Mouse (Mus musculus) adrenal gland, adult 8-10 months (tissue): Measurements from ENCODE around the gene Nacc1. TPM values are rescaled to one million over a fixed set of nuclear protein-coding genes. Genes with fewer than 3 reads are reported as not detected.

Experiments used
- DNase-seq: peaks from one replicate; pipeline ENCODE4 v3.0.0; 2022
- total RNA-seq, 4 experiments: library from RNA; stranded (reverse); gene quantifications; 2 replicates each; pipeline ENCODE4 v1.2.4; 2022

Nacc1 gene
- total RNA-seq = 10 to 100 TPM; 81.0 to 86.9 (median 83.7) TPM

DNA sequence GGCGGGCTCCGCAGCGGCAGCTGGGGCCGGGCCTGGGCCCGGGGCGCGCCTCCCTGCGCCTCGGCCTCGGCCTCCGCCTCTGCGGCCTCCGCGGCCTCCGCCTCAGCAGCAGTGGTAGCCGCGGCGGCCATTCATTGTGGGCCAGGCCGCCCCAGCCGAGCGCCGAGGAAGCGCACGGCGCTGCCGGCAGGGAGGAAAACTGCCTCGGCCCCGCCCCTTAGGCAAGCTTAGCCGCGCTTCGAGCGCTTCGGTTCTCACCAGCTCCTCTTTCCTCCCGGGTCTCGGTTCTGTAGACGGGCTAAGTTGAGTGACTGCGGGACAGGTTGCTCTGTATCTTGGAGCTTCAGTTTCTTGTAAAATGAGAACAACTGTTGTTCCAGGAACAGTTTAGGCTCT lies at the start of gene Nacc1:
TSS of gene Nacc1 (minus strand) at position 158 of the 396 bp plus-strand sequence.
- DNase-seq = peak; percentile 84

DNA sequence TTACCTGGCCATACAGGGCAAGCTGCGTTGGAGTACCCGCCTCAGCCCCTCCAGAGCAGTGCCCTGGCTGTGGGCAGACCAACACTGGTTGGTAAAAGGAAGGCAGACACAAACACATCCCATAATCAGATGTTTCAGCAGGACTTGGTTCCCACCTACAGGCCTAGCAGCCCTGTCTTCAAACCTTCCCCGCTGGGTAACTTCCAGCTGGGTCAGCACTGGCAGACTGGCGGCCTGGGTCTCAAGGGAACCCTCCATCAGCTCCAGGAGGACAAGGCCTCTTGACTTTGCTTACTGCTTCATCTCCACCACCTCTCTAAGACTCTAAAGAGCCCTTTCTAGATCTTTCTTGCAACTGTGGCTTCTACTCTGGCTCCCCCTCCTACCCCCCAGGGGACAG lies 48.9 kb upstream of the Nacc1 start:
- no peak for DNase-seq

DNA sequence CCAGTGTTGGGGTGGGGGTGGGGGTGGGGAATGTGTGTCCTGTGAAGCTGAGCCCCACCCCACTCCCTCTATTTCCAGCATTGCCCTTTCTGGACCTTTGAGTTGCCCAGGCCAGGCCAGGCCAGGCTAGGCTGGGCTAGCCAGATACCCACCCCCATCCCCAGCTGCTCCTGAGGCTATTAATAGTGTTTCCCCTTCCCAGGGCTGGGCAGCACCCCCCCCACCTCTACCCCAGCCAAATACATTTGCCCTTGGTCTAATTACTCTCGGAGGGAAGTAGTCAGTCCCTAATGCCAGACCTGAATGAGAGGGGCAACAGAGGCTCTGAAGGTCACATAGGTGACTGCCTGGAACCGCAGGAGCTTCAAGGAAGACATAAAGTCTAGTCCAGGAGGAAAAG lies 47.9 kb upstream of the Nacc1 start:
- DNase-seq = no peak

DNA sequence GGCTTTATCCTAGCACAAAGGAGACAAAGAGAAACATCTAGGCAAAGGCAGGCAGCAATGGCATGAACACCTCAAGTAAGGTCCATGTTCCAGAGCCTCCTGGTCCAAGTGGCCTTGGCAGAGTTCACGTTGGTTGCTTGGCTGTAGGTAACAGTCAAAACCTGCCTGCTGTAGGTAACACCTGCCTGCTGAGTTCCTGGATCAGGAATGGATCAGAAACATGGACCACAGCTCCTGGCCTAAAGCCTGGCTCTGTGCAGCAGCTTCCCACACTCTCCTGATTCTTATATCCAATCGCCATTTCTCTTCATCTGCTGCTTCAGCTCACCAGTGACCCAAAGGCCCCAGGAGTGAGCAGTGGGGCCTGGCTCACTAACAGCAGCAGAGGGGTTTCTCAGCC lies 47.0 kb upstream of the Nacc1 start:
- DNase-seq = no peak

DNA sequence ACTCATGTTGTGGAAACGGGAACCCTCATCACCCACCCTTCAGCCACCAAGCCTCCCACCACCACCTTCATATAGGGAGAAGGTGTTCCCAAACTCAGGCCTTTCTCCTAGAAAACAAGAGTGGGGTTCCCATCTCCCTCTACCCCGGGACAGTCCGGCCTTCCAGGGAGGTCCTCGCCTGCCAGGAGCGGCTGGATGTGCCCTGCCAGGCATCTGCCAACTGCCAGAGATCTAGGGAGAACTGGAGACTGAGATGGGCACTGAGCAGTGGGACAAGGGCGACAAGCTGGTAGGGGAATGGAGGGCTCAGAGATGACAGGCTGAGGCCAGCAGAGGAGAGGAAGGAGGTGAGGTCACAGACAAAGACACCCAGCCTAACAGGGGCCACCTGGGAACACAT lies 46.3 kb upstream of the Nacc1 start:
- no peak for DNase-seq

DNA sequence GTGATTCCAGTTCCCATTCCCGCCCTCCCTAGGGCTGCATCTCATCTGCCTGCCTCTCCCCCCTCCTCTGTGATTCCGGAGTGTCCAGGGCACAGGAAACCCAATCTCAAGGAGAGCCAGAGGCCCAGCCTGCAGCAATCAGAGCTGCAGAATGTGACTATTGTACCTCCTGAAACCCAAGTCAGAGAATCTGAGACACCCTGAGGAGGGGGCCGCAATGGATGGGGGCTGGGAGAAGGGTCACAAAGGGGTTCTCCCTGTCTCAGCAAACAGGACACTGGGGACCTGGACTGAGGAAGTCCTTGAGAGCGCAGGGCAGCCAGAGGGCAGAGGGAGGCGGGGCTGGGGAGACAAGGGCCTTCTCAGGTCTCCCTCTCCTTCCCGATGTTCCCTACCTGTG lies 45.3 kb upstream of the Nacc1 start:
- no peak for DNase-seq

DNA sequence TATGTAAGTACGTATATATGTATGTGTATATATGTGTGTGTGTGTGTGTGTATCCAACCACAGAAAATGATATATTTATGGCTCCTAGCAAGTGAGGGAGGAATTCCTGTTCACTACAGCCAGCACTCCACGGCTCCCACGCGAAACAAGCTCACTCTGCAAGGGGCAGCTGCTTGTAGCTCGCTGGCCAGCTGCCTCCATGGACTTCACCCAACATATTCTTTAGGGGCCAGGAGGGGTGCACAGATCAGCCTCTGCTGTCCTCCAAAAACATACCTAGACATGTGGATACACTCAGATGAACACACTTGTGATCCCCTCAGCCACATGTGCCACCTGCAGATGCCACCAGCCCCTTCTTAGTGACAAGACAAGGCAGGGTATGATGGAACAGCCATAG lies 44.9 kb upstream of the Nacc1 start:
- no peak for DNase-seq

DNA sequence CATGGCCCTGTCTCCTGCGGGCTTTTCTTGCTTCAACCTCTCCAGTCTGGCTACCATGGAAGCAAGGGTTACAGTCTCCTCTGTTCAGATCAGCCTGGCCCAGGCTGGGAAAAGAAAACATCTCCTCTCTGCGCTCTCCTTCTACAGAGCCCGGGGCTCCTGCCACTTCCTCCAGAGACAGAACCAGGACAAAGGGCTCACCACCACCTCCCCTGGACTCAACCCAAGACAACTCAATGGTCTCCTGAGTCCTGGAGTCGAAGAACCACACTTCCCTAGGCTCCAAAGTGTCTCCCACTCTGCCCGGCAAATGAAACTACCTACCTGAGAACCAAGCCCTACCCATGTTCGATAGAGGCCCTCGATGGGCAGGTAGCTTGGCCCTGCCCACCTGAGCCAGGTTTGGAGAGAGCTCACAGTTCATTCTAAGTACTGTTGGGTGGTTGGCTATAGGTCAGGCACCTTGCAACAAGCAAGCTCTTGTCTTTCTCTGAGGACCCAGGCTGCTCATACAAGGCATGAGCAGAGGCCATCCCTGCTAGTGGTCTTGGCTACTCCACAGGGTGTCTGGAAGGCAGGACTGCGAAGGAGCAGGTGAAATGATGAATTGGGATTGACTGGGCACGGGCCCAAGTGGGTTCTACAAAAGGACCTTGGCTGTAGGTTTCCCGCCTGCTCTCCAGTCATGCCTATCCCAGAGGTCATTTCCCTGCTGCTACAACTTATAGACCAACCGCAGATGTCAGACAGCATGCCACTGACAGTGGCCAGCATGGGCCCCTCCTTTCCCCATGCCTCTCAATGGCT lies 43.9 kb upstream of the Nacc1 start:
- no peak for DNase-seq

DNA sequence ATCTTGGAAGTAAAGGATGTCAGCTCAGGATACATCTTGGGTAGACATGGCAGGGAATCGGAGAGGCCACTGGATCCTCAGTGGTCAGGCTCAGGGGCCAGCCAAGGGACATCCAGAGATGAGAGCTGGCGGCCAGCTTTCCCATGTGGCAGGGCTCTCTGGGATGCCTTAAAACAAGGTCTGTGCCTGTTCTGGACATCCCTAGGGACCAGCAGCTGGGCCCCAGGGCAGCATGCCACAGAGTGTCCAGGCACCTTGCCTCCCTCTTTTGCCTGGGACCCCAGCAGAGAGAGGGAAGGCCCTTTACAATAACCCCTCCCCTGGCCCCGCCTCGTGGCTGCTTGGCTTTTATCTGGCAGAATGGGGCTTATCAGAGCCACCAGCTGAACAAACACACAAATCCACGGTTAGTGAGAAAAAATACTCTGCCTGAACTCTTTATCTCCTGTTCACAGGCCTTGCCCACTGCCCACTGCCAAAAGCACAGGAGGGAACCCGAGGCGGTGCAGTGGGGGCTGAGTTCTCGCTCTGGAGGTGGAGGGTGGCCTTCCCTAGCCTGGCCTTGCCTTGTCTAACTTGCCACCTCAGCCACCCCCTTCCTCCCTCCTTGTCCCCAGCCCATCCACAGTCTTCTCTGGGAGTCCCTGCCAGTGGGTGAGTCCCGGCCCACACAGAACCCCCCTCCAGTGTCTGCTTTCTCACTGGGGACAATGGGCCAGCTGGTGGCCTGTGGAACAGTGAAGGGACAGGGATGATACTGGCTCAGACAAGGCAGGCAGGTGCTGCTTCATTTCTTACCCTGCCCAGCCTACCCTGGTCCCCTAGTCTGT lies 43.1 kb upstream of the Nacc1 start:
- DNase-seq = no peak

DNA sequence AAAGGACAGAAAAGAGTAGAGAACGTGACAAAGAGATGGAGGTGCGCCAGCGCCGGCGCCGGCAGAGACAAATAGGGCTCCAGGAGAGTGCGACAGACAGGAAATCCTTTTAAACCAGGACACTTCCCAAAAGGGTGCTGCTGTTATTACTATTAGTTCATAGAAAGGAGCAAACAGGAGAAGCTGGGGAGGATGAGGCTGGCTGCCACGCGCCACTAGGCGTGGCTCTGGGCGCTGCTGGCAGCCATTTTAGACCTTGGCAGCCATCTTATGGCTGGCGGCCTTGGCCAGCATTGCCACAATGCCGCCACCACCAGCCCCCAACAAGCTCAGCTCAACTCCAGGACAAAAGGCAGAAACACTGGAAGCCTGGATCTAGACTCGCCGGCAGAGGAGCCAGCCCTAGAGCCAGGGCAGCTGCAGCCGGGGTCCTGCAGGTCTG lies 42.3 kb upstream of the Nacc1 start:
- DNase-seq = no peak

DNA sequence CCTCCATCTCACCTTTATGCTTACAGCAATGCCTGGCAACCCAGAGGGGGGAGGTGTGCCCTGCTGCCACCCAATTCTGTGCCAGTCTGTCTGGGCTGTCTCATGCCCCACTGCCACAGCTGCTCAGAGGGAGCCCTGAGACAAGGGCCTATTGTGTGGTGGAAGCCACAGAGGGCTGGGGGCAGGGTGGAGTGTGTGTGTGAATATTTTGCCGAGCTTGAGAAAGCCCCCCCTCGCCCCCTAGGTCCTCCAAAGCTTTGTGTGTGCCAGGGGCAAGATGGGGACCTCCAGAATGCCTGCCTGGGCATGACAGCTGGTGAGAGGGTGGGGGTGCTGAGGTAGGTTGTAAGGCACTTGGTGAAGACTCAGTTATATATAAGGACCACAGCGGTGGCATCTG lies 40.8 kb upstream of the Nacc1 start:
- no peak for DNase-seq

DNA sequence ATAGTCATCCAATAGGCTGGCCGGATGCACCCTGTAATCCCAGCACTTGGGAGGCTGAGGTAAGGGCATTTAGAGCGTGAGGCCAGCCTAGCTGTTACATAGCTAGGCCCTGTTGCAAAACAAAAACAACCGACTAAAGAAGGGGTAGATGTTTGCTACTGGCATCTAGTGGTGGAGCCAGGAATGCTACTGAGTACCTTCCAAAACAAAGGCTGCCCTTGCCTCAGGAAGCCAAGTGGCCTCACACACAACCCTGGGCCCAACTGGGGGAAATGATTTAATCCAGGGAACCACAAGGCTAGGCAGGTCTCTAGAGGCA lies 38.2 kb upstream of the Nacc1 start:
- no peak for DNase-seq

DNA sequence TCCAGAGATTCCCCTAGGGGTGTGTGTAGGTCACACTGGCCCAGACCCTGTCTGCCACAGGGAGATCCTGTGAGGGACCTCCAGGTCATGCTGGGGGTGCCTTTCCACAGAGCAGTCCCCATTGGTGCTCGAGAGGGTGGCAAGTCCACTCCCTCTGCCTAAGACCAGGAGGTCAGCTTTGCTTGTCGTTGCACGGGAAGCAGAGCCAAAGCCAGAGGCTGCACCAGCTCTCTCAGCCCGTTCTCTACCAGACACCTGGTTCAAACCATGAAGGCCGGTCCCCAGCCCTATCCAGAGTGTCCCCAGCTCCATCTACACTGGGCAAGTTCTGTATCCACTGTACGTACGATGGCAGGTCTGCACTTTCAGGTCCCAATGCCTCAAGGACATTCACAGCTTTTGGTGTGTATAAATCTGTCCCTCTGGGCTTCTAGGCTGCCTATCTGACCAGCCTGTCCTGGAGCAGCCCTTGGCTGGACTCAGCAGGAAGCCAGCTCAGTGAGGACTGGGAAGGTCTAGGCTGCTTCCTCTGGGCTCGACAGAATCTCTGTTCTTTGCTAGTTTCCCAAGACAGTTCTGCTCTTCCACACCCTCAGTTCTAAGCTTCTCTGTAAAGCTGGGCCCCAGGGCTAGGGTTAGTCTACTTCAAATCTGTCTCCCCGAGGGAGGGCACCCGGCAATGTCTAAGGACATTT lies 37.7 kb upstream of the Nacc1 start:
- no peak for DNase-seq

DNA sequence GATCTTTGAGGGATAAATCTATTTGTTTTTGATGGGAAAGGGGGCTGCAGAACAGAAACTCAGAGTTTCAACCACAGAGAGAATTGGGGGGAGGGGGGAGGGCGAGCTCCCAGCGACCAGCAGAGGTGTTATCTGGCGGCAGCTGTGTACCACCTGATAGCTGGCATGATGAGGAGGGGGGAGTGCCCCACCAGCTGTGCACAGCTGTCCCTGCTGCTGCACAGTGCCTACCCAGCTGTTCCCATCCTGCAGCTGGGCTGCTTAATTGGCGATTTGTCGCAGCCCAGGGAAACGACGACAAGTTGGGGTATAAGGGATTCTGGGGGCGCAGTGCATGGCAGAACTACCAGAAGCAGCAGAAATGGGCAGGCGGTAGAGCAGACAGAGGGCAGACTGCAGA lies 37.0 kb upstream of the Nacc1 start:
- DNase-seq = no peak

DNA sequence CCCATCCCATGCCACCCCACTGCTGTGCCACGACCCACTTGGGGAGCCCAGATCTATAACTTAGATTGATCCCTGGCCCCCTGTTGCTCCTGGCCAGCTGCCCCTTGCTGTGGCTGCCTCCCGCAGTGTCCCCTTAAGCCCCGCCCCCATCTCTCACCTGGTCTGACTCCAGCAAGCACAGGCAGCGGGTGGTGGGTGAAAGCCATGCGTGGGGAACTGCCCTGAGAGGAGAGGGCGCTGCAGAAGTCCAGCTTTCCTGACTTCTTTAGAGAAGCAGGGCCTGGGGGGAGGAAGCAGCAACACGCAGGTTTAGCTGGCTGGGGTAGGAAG lies 35.9 kb upstream of the Nacc1 start:
- no peak for DNase-seq

DNA sequence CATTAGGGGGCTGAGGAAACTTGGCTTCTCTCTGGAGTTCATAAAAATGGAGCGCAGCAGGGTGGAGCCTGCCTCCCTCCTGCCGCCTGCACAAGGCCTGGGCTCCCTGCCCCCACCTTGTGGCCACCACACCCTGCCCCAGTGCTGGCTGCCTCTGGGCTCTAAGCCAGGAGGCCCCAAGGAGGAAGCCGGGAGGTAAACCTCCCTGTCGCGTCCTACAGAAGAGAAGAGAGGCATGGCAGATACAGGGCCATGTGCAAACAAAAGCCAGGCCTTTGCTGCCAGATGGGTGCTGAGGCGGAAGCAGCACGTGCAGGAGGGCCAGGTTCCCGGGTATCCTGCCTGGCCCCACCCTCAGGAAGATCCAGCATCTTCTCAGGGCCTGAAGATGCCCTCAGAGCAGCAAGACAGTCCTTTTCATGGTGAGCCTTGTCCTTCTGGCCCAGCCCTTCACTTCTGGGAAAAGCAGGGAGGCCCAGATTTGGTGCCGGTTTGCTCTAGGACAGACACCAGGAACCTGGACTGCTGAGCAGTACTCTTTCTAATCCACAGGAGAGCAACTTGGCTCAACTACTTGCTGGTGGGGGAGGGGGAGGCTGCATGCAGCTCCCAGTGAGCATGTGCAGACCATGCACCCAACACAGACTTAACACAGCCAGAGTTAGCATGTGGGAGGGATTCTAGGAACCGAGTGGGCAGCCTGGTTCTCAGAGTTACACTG lies 35.3 kb upstream of the Nacc1 start, which contains the start of gene G430095P16Rik:
TSS of gene G430095P16Rik (plus strand) at position 158 of the 721 bp plus-strand sequence.
- DNase-seq = no peak

DNA sequence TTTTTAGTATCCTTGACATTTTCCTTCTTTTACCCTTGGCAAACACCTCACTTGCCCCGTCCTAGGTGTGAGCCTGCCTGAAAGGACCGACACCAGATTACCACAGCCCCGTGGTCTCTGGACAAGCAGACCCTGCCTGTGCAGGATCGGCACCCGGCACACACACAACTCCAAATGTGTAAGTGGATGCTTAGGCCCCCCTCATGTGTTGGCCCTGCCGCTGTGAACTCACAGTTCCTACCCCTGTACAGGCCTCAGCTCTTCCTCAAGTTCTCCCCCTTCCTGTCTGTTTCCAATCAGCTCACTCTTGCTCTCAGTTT lies 34.8 kb upstream of the Nacc1 start:
- DNase-seq = no peak

DNA sequence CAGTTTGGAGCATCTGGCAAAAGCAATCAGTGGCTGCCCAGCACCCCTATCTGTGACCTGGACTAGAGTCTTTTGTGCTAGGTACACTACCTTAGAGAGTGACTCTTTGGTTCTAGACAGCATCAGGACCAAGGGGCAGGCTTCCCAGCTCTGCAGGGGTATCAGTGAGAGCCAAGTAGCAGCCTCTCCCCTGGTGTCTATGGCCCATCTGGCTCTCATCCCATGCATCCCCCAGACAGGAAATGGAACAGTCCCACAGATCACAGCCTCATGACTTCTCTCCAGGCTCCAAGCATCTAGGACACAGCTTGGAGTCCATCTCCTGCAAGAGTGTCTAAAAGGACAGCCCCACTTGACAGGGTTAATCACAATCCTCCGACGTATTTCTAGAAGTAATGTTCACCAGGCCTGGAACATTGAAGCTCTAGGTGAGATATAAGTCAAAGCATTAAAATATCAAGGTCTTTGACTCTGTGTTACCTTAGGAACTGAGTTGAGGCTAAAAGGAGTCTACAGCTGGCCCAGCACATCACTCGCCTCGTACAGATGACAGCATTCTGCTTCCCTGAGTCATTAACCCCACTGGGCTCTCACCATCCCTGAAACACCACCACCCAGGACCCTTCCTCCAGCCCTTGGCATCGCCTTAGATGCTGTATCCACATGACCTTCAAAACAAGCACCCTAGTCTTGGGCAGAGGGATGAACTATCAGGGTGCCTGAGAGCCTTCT lies 31.5 kb upstream of the Nacc1 start:
- DNase-seq = no peak

DNA sequence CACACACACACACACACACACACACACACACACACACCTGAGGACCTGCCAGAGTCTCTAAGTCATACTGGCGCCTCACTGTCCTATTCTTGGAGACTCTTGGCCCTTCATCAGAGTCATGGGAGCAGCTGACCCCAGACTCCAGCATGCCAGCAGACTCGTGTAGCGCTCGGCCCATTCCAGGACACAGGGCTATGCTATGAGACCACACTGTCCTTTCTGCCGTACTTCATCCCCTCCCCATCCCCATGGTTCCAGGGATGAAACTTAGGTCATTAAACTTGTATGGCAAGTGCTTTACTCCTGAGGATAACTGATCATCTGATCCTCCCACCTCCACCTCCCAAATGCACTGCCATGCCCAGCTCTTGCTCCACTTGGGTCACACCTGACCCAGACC lies 30.8 kb upstream of the Nacc1 start:
- no peak for DNase-seq

DNA sequence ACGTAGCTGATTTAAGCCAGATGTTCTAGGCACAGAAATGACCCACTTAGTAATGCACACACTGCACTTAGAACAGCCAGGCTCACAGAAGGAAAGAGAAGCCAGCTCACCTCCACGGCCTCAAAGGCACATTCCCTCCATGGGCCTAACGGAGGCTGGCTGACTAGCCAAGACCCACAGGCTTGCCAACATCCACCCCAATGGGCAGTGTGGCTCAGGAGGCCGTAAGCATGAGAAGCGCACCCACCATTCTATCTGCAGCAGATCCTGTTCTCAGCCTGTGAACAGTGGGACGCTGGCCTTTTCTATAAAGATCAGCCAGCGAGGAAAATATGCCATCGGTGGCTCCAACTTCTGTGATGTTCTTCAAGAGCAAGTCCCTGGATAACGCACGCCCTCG lies 29.1 kb upstream of the Nacc1 start:
- no peak for DNase-seq

DNA sequence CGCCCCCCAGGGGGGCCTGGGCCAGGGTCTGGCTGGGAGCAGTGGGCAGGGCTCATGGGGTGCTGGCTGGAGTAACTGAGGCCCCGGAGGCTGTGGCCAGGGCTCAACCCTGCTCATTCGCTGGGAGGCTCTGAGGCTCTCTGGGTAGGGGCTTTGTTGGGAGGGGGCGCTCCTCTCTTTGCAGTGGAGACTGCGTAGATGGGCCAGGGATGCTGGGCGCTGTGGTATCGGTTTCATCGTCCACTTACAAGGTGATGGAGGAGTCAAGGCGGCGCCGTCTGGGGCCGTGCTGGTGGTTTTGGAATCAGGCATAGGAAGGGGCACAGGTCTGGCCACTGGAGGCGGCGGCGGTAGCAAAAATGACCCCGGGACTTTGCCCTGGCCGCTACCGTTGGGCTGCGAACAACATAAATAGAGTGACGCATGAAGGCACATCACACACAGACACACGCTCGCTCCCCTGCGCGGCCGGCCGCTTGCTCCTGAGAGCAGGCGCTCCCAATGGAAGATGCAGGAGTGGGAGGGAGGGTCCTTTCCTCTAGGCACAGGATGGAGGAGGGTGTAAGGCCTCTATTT lies 28.3 kb upstream of the Nacc1 start:
- DNase-seq = no peak

DNA sequence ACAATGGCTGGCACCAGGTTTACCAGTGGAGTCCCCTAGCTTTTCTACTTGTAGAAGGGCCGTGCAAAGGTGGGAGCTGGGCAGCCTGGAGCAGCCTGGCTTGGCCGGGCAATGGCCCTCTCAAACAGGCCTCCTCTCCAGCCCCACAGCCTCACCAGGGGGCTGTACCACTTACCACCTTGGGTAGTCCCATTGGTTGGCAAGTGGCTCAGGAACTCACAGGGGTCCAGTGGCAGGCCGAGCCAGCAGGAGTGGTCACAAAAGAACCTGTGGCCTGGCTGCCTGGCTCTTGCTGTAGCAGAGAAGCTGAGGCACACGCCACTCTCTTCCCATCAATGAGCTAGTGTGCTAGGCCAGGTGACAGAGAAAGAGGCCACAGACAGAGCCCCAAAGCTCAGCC lies 26.5 kb upstream of the Nacc1 start:
- no peak for DNase-seq
